Mouse (Mus musculus): Measurements from ENCODE around the gene Dyrk3. TPM values are rescaled to one million over a fixed set of nuclear protein-coding genes. Genes with fewer than 3 reads are reported as not detected.

Gene Dyrk3
- total RNA-seq, 2 experiments from 2014 or later: 0.37 to 0.53 TPM

- intact Hi-C loops (cut with DNase I): no loop called here
- no peak for DNase-seq
These were observed 49.6 kb downstream of the Dyrk3 start for GRCm38 (mm10) chr1:131088547-131088946.

- intact Hi-C loops (cut with DNase I): no loop called here
- DNase-seq: peak; percentile 61 to 69
These were observed 51.2 kb downstream of the Dyrk3 start for GRCm38 (mm10) chr1:131086907-131087306.

- intact Hi-C loops (cut with DNase I): no loop called here
- no peak for DNase-seq
These were observed 52.0 kb downstream of the Dyrk3 start for GRCm38 (mm10) chr1:131085957-131086739.

- intact Hi-C loops (cut with DNase I): no loop called here
- no peak for DNase-seq
These were observed 52.9 kb downstream of the Dyrk3 start for GRCm38 (mm10) chr1:131085272-131085671.

- intact Hi-C loops (cut with DNase I): no loop called here
- DNase-seq: peak in 1 of 2 experiments; percentile 37
These were observed 53.9 kb downstream of the Dyrk3 start for GRCm38 (mm10) chr1:131084289-131084688.

GRCm38 (mm10) chr1:131083609-131084008 is 54.5 kb downstream of the Dyrk3 start:
- intact Hi-C loops (cut with DNase I): no loop called here
- DNase-seq: no peak

GRCm38 (mm10) chr1:131083122-131083521 is 55.0 kb downstream of the Dyrk3 start:
- intact Hi-C loops (cut with DNase I): no loop called here
- no peak for DNase-seq

GRCm38 (mm10) chr1:131080686-131081085 is 57.5 kb downstream of the Dyrk3 start:
- intact Hi-C loops (cut with DNase I): no loop called here

GRCm38 (mm10) chr1:131079762-131080161 is 58.4 kb downstream of the Dyrk3 start:
- peak in 1 of 2 experiments; percentile 26 for DNase-seq
- intact Hi-C loops (cut with DNase I): no loop called here

More at GRCm38 (mm10) chr1:131080686-131081085, 57.5 kb downstream of the Dyrk3 start:
- no peak for DNase-seq

GRCm38 (mm10) chr1:131078761-131079330 is 59.3 kb downstream of the Dyrk3 start:
- DNase-seq: peak in 1 of 2 experiments; percentile 54
- intact Hi-C loops (cut with DNase I): no loop called here

Other genes starting within 250 kb of the Dyrk3 start
- not detected for gene Il20, start 226.9 kb downstream of the Dyrk3 start, total RNA-seq (2021)
- not detected for gene Il19, start 198.2 kb downstream of the Dyrk3 start, total RNA-seq (2021)
- not detected for gene Il10, start 118.5 kb downstream of the Dyrk3 start, total RNA-seq (2021)
- gene Mapkapk2, start 40.5 kb downstream of the Dyrk3 start, total RNA-seq (2021): 100 to 1,000 TPM; 209 to 221 TPM
- gene Eif2d, start 14.8 kb upstream of the Dyrk3 start, total RNA-seq (2021): 10 to 100 TPM; 36.4 to 38.2 TPM
- gene Rassf5, start 106.9 kb upstream of the Dyrk3 start, total RNA-seq (2021): 1 to 10 TPM; 2.4 to 5.1 TPM
- gene Ikbke, start 141.3 kb upstream of the Dyrk3 start, total RNA-seq (2021): 1 to 10 TPM; 2.2 to 3.0 TPM